Mouse (Mus musculus) forebrain, embryonic 12.5 days (tissue): ENCODE measurements around the gene Mrps7. TPM values are rescaled to one million over a fixed set of nuclear protein-coding genes. Genes with fewer than 3 reads are reported as not detected.
A peak's percentile ranks its signal among the peaks of the same experiment; 100 is the strongest.

Experiments
- ATAC-seq: fragments of 200-750 bp; cut with Nextera tagmentation; 2 replicates; pipeline ENCODE4 v1.8.0; 2017; ENCODE audit warnings: moderate TSS enrichment; ENCODE audit not compliant: low FRiP score
- H3K27ac ChIP-seq: fragments of 300-500 bp; sonication (generic); 2 replicates; pipeline ENCODE4 v1.5.1; 2016; ENCODE audit warnings: mild to moderate bottlenecking
- H3K27me3 ChIP-seq: fragments of 300-500 bp; sonication (generic); 2 replicates; pipeline ENCODE4 v1.6.1; 2016; ENCODE audit warnings: mild to moderate bottlenecking
- H3K36me3 ChIP-seq: fragments of 300-500 bp; sonication (generic); replicated peaks from 2 replicates; pipeline ENCODE4 v1.6.1; 2016; ENCODE audit warnings: mild to moderate bottlenecking
- H3K4me1 ChIP-seq: fragments of 300-500 bp; sonication (generic); 2 replicates; pipeline ENCODE4 v1.6.1; 2016
- H3K4me2 ChIP-seq: fragments of 300-500 bp; sonication (generic); 2 replicates; pipeline ENCODE4 v1.6.1; 2016; ENCODE audit warnings: mild to moderate bottlenecking, moderate library complexity
- H3K4me3 ChIP-seq: fragments of 300-500 bp; sonication (generic); replicated peaks from 2 replicates; pipeline ENCODE4 v1.5.1; 2016; ENCODE audit warnings: mild to moderate bottlenecking
- H3K9ac ChIP-seq: fragments of 300-500 bp; sonication (generic); 2 replicates; pipeline ENCODE4 v1.6.1; 2016; ENCODE audit warnings: mild to moderate bottlenecking
- H3K9me3 ChIP-seq: fragments of 300-500 bp; sonication (generic); 2 replicates; pipeline ENCODE4 v1.6.1; 2016
- WGBS: fragments of 180-500 bp; shearing (Covaris S2); methylation state at CpG from one replicate; pipeline ENCODE4 v1.1.7; 2016; 5-methylcytosine and 5-hydroxymethylcytosine counted together
- polyA plus RNA-seq: library from polyadenylated mRNA; unstranded; fragments of >200 nt; fragmentation: Nextera tagmentation; extraction: Ambion mirVana; gene quantifications from 2 replicates; pipeline ENCODE4 v1.2.1, GENCODE M21; 2016

Gene Mrps7
- polyA plus RNA-seq, result 87.4 and 89.5 TPM in 2 replicates

- peak; percentile 98 for ATAC-seq
- peak within 1 kb of the TSS; percentile 73 for H3K4me2 ChIP-seq
- peaks cover 31% of the 10 kb centered on the region for H3K4me1 ChIP-seq
- no peaks in the 10 kb centered on the region for H3K27me3 ChIP-seq
- no peaks in the 10 kb centered on the region for H3K9me3 ChIP-seq
- peak within 1 kb of the TSS; percentile 98 for H3K9ac ChIP-seq
- peak within 1 kb of the TSS; percentile 85 for H3K27ac ChIP-seq
- peaks cover 38% of the 10 kb centered on the region for H3K36me3 ChIP-seq
- H3K4me3 ChIP-seq, result peak within 1 kb of the TSS; percentile 99
- WGBS, result under 1% methylated on average over 84 of the region's 93 CpGs
These were observed at the start of gene Mrps7, which contains the start of gene Gga3 for GRCm38 (mm10) chr11:115603476-115604303. Gene Mrps7, plus strand, starts transcription at chr11:115603925. Gene Gga3, minus strand, starts transcription at chr11:115604051.

- no peaks in the 10 kb centered on the region for H3K9me3 ChIP-seq
- H3K36me3 ChIP-seq, result no peaks in the 10 kb centered on the region
- no peak overlapping the region for H3K9ac ChIP-seq
- ATAC-seq, result no peak
- no peak overlapping the region for H3K4me3 ChIP-seq
- H3K4me2 ChIP-seq, result no peak overlapping the region
- H3K27ac ChIP-seq, result no peak overlapping the region
- no peaks in the 10 kb centered on the region for H3K4me1 ChIP-seq
- H3K27me3 ChIP-seq, result no peaks in the 10 kb centered on the region
- WGBS, result 84% methylated on average over 17 of the region's 17 CpGs
These were observed 48.0 kb upstream of the Mrps7 start for GRCm38 (mm10) chr11:115555717-115556116.

- no peaks in the 10 kb centered on the region for H3K9me3 ChIP-seq
- peaks cover 27% of the 10 kb centered on the region for H3K36me3 ChIP-seq
- no peak overlapping the region for H3K27ac ChIP-seq
- peaks cover 13% of the 10 kb centered on the region for H3K4me1 ChIP-seq
- peak overlapping the region; percentile 79 for H3K4me3 ChIP-seq
- H3K9ac ChIP-seq, result peak overlapping the region; percentile 70; the same call in 1 of the 2 replicates
- ATAC-seq, result peak; percentile 47; the same call in 1 of the 2 replicates
- 47% methylated on average over 4 of the region's 4 CpGs for WGBS
- peak overlapping the region; percentile 66 for H3K4me2 ChIP-seq
- H3K27me3 ChIP-seq, result no peaks in the 10 kb centered on the region
These were observed 40.3 kb upstream of the Mrps7 start for GRCm38 (mm10) chr11:115563406-115563805.

GRCm38 (mm10) chr11:115564064-115564809, 39.5 kb upstream of the Mrps7 start, which contains the start of gene Nup85:
Gene Nup85, plus strand, starts transcription at chr11:115564434.
- ATAC-seq, result peak; percentile 94

GRCm38 (mm10) chr11:115564961-115565360, 38.8 kb upstream of the Mrps7 start:
- Histone ChIP-seq H3K4me1 (peaks cover 13% of the 10 kb centered on the region), H3K36me3 (peaks cover 43% of the 10 kb centered on the region), H3K4me2 (peak overlapping the region; percentile 66), H3K9ac (peak overlapping the region; percentile 70), H3K9me3 (no peaks in the 10 kb centered on the region), H3K27ac (no peak overlapping the region), H3K27me3 (no peaks in the 10 kb centered on the region), H3K4me3 (peak overlapping the region; percentile 79)
- WGBS, result 20% methylated on average over 7 of the region's 7 CpGs
- ATAC-seq, result no peak

More at GRCm38 (mm10) chr11:115564064-115564809, 39.5 kb upstream of the Mrps7 start, which contains the start of gene Nup85:
- Histone ChIP-seq H3K4me2 (peak within 1 kb of the TSS; percentile 66), H3K27ac (peak within 1 kb of the TSS; percentile 80), H3K27me3 (no peaks in the 10 kb centered on the region), H3K36me3 (peaks cover 36% of the 10 kb centered on the region), H3K4me1 (peaks cover 13% of the 10 kb centered on the region), H3K9me3 (no peaks in the 10 kb centered on the region), H3K4me3 (peak within 1 kb of the TSS; percentile 79), H3K9ac (peak within 1 kb of the TSS; percentile 70)
- WGBS, result under 1% methylated on average over 42 of the region's 42 CpGs

GRCm38 (mm10) chr11:115579080-115579479, 24.6 kb upstream of the Mrps7 start:
- Histone ChIP-seq H3K27ac (no peak overlapping the region), H3K9me3 (no peaks in the 10 kb centered on the region), H3K4me2 (no peak overlapping the region), H3K4me1 (no peaks in the 10 kb centered on the region), H3K4me3 (no peak overlapping the region), H3K36me3 (peaks cover 75% of the 10 kb centered on the region), H3K9ac (no peak overlapping the region), H3K27me3 (no peaks in the 10 kb centered on the region)
- ATAC-seq, result no peak

- Histone ChIP-seq H3K4me2 (no peak overlapping the region), H3K4me1 (no peaks in the 10 kb centered on the region), H3K9ac (no peak overlapping the region), H3K9me3 (no peaks in the 10 kb centered on the region), H3K4me3 (no peak overlapping the region), H3K36me3 (peaks cover 97% of the 10 kb centered on the region), H3K27me3 (no peaks in the 10 kb centered on the region), H3K27ac (no peak overlapping the region)
- ATAC-seq, result no peak
- 85% methylated on average over 10 of the region's 10 CpGs for WGBS
These were observed 20.7 kb upstream of the Mrps7 start for GRCm38 (mm10) chr11:115582913-115583606.

- Histone ChIP-seq H3K9ac (no peak overlapping the region), H3K4me3 (no peak overlapping the region), H3K36me3 (peaks cover 94% of the 10 kb centered on the region), H3K27ac (no peak overlapping the region), H3K4me2 (no peak overlapping the region), H3K27me3 (no peaks in the 10 kb centered on the region), H3K9me3 (no peaks in the 10 kb centered on the region), H3K4me1 (no peaks in the 10 kb centered on the region)
- 89% methylated on average over 10 of the region's 10 CpGs for WGBS
- ATAC-seq, result no peak
These were observed 19.2 kb upstream of the Mrps7 start for GRCm38 (mm10) chr11:115584376-115585073.

- no peak overlapping the region for H3K4me3 ChIP-seq
- no peak overlapping the region for H3K4me2 ChIP-seq
- ATAC-seq, result no peak
- no peak overlapping the region for H3K27ac ChIP-seq
- no peaks in the 10 kb centered on the region for H3K27me3 ChIP-seq
- no peaks in the 10 kb centered on the region for H3K9me3 ChIP-seq
- H3K9ac ChIP-seq, result no peak overlapping the region
- 89% methylated on average over 7 of the region's 7 CpGs for WGBS
- H3K36me3 ChIP-seq, result peaks cover 97% of the 10 kb centered on the region
- H3K4me1 ChIP-seq, result no peaks in the 10 kb centered on the region
These were observed 18.1 kb upstream of the Mrps7 start for GRCm38 (mm10) chr11:115585573-115586100.

GRCm38 (mm10) chr11:115586403-115586802, 17.3 kb upstream of the Mrps7 start:
- Histone ChIP-seq H3K27me3 (no peaks in the 10 kb centered on the region), H3K4me2 (no peak overlapping the region), H3K27ac (no peak overlapping the region), H3K36me3 (peaks cover 97% of the 10 kb centered on the region), H3K9me3 (no peaks in the 10 kb centered on the region), H3K4me1 (no peaks in the 10 kb centered on the region), H3K4me3 (no peak overlapping the region), H3K9ac (no peak overlapping the region)
- WGBS, result 92% methylated on average over 9 of the region's 9 CpGs
- ATAC-seq, result no peak

- H3K36me3 ChIP-seq, result peaks cover 96% of the 10 kb centered on the region
- no peaks in the 10 kb centered on the region for H3K27me3 ChIP-seq
- no peak overlapping the region for H3K4me3 ChIP-seq
- no peaks in the 10 kb centered on the region for H3K4me1 ChIP-seq
- no peaks in the 10 kb centered on the region for H3K9me3 ChIP-seq
- H3K27ac ChIP-seq, result no peak overlapping the region
- WGBS, result 84% methylated on average over 9 of the region's 9 CpGs
- ATAC-seq, result no peak
- H3K4me2 ChIP-seq, result no peak overlapping the region
- H3K9ac ChIP-seq, result no peak overlapping the region
These were observed 15.7 kb upstream of the Mrps7 start for GRCm38 (mm10) chr11:115587984-115588383.
